Mouse (Mus musculus) adipocyte (in vitro differentiated cells): ENCODE results near the gene Tns4.

Experiments used
- DNase-seq: peaks from one replicate; pipeline ENCODE4 v3.0.0-alpha.2; 2016; ENCODE audit warnings: low spot score

The Tns4 gene

DNA sequence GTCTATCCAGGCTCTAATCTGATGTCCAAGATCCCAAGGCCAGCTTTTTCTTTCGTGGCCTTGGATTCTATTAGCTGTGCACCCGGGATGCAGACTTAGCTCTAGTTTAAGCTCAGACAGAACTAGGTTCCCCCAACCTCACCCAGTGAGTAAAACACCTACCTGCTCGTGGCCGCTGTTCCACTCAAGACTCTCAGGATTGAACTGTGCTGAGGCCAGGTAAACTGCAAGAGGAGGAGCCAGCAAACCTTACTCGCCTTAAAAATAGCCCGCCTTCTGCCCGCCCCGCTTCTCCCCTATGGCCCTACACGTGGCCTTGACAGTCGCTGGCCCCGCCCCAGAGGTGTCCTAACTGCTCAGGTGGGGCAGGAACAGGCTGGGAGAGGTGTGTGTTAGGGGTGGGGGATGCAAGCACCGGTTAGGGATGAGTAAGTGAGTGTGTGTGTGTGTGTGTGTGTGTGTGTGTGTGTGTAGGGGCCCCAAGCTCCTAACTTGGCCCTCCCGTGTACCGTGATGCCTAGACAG, at the start of gene Tns4:
TSS of gene Tns4 (minus strand) at position 230 of the 525 bp plus-strand sequence.
- DNase-seq = no peak

DNA sequence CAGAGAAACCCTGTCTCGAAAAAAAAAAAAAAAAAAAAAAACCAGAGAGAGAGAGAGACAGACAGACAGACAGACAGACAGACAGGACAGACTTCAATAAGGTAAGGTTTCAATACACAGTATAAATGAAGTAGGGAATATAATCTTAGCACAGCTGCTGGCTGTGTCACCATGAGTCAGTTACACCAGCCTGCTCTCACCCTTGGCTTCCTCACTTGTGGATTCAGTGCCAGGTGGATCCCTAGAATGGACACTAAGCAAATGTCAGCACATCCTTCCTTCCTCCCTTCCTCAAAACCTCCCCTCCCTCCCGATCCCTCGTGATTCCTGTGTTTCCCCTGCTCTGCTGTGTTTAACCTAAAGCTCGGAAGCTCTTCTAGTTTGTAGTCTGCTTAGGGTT, 48.3 kb upstream of the Tns4 start:
- DNase-seq = no peak

- no peak for DNase-seq
Measured at GRCm38 (mm10) chr11:99136961-99137360, 47.9 kb upstream of the Tns4 start.

GRCm38 (mm10) chr11:99136361-99136760, 47.3 kb upstream of the Tns4 start:
- no peak for DNase-seq

DNA sequence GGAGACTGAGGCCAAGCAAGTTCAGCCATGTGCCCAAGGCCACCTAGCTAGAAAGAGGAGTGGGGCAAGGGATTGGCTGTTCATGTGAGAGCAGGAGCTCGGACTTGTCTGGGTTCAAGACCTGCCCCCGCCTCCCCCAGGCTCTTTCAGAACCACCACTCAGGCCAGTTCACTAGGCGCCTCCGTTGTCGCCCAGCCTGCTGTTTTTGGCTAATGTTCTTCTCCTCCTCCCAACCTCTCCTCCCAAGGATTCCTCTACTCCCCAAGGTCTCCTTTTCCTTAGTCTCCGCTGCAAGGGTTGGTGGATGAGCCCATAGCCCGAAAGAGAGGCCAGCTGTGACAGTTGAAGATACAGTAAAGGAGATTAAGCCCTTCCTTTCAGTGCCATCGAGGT, 45.9 kb upstream of the Tns4 start:
- no peak for DNase-seq

DNA sequence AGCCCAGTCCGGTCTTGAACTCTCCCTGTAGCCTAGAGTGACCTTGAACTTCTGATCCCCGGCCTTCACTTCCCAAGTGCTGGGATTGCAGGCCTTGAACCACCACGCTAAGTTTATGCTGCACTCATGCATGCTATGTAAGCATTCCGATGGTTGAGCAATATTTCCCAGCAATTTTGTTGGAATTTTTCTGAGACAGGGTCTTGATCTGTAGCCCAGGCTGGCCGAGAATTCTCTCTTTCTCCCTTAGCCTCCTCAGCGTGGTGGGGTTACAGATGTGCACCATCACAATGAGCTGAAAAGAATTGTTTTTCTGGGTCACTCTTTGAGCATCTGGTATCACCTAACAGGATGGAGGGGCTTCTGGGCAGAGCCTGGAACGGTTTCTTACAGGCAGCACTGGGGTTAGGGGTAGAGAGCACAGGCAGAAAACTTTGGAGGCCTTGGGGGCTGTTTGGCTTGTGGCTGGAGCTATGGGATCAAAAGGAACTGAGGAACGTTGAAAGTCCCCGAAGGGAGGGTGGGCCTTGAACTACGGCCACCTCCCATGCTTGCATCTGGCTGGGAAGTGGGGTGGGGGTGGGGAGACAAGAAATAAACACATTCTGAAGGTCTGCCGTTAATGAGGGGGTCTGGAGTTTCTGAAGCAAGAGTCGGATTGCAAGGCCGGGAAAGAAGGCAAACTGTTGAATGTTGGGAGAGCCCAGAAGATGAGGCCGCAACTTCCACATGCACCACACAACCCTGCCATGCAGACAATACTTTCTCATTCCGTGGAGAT, 45.4 kb upstream of the Tns4 start:
- DNase-seq = no peak

DNA sequence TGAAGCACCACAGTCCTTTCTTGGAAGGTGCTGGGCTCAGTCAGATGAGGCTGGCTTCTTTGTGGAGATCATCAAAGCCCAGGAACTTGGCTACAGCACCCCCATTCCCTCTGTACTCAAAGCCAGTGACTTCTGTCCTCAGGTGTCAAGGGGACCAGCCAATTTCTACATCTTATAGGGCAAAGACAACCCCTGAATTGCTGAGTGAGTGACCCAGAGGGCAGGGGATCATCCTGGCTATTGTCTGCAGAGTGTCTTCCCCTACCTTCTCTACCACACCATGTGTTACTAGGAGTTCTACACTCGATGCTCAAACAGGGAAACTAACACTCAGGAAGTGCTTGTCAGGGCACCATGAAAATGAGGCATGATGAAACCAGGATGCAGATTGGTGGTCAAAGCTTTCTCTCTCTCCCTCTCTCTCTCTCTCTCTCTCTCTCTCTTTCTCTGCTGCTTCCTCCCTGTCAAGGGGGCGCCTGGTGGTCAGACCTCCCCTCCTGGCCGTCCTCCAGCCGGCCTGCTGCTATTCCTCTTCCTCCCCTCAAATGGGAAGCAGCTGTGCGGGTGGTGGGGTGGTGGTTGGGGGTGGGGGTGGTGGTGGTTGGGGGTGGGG, 44.3 kb upstream of the Tns4 start:
- no peak for DNase-seq

DNA sequence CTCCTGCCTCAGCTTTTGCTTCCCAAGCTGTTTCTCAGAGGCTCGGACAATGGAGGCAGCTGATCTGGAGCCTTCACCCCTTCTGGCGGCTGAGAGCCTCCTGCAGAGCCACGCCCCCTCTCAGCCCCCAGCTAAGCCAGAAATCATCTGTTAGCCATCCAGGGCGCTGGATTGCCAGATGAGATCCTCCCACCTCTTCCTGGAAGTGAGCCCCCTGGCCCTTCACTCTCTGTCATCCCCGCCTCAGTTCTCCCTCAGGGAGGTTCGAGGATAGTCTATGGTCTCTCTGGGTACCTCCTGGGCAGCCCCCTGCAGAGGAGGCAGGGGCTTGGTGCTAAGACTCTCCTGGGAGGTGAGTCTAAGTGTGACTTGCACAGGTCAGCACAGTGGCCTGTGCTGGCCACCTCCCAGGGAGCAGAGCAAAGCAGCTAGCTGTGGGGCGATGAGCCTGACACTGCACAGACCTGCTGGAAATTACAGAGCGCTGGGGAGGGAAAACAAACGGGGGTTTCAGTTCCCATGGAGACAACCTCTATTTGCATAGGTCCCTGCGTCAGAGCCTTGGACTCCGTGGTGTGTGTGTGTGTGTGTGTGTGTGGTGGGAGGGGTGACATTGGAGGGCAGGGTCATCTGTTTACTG, 43.1 kb upstream of the Tns4 start:
- DNase-seq = no peak

- DNase-seq = no peak
Measured at GRCm38 (mm10) chr11:99131463-99131840, 42.3 kb upstream of the Tns4 start.

DNA sequence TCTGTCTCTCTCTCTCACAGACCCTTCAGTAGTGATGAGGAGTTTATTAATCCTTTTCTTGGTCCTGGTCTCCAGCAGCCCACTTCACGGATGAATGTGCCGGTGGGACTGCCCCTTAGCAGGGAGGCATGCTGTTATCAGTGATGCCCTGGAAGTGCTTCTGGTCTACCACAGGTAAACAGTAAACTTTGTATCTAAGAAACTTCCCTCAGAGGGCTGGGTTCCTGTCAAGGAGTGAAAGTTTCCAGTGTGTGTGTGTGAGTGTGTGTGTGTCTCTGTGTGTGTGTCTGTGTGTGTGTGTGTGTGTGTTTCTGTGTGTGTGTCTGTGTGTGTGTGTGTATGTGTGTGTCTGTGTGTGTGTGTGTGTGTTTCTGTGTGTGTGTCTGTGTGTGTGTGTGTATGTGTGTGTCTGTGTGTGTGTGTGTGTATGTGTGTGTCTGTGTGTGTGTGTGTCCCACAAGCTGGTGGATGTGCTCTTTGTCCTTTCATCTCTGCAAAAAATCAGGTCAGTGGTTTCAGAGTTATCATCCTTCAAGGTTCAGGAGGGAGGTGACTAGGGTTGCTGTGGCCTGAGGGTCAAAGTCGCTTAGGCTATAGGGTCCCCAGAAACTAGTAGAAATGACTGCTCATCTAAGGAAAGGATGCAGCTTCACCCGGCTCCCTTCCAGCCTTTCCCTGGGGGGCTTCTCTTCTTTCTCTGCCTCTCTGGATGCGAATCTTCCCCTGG, 41.8 kb upstream of the Tns4 start:
- no peak for DNase-seq

- DNase-seq = no peak
Measured at GRCm38 (mm10) chr11:99129287-99129686, 40.2 kb upstream of the Tns4 start.

GRCm38 (mm10) chr11:99127785-99128682, 38.9 kb upstream of the Tns4 start:
- DNase-seq = peak; percentile 43

DNA sequence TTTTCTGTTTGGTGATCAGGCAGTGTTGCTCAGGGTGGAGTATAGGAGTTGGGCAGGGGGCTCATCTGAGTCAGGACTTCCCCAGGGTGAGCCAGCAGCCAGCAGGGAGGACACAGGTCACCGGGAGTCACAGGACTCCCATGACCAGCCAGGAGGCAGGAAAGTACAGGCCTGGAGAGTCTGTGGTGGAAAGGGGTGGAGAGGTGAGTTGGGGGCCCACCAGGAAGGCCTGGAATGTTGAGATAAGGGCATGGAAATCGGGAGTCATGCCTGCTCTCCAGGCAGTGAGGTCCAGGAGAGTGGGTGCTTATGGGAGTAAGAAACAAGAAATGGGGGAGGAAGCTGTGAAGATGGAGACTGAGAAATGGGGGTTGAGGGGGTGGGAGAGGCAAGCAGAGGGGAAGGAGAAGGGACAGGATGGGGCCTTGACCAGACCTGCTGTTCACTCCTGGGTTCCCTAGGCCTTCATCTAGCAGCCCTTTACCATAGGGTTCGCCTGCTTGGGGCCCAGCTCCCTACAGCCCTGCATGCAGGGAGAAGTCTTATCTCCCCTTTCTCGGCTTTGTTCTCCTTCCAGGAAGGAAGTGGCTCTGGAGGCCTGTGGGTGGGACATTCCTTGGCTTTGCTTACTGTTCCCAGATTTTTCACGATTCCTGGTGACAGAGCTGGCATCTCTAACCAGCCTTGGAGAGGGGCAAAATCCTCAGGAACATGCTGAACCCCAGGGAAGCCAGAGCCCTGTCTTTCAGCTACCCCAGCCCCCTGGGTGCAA, 37.6 kb upstream of the Tns4 start:
- DNase-seq = no peak

- DNase-seq = peak; percentile 58
Measured at GRCm38 (mm10) chr11:99124635-99125029, 35.5 kb upstream of the Tns4 start.

GRCm38 (mm10) chr11:99123977-99124634, 35.0 kb upstream of the Tns4 start:
- peak; percentile 80 for DNase-seq

DNA sequence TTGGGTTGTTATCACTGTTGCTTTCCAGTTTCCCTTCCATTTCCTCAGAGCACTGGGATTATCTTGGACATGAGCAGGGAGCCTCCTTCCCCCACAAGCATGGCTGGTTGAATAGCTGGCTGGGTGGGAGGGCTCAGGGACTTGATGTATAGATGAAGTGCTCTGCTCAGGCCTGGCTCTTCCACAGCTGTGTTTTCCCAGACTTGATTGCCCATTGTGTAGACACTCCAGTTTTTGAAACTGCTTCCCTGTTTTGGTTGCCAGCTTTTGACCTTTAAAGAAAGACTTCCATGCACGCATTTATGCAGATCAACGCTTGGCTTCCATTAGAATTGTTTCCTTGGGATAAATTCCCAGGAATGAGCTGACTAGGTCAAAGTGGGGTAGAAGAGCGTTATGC, 33.6 kb upstream of the Tns4 start:
- DNase-seq = no peak

DNA sequence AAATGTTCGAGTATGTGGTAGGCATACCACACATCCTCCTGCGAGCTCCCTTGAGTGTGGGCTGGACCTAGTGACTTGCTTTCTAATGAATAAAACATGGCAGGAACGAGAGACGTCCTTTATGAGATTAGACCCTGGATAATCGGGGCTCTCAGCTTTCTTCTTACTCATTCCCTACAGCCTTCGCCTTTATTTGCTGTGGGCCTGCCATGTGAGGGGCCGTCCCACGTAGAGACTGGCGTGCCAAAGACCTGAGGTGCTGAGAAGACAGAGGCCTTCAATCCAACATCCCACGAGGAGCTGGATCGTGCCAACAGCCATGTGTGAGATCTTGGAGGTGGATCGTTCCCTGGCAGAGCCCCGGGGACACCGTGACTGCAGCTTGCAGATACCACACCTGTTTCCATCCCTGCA, 32.1 kb upstream of the Tns4 start:
- no peak for DNase-seq

DNA sequence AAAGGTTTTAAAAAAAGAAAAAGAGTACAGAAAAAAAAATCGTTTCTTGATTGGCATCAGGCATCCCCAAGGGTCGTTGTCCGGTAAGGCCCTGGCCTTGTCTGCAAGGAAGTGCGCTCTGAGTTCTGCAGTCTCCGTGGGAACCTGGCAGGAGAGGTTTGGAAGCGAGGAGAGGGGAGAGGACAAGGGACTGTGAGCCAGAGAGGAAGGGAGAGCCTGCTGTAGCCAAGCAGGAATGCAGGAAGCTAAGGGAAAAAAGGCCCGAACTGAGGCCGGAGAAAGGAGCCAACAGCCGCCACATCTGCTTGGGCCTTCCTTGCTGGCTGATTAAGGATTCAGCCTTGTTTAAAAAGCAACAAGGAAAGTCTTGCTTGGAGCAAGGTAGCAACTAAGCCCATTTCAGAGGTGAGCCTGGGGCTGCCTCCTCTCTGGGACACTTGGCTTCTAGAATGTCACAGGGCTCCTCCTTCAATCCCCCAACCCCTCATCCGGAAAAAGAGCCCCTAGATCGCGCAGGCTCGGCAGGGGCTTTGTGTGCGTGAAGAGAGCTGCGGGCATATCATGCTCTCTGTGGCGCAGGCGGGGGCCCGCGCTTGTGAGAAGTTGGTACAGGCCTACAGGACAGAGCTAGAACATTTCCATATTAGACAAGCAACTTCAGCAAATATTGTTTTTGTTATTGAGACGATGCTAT, 31.6 kb upstream of the Tns4 start:
- no peak for DNase-seq

DNA sequence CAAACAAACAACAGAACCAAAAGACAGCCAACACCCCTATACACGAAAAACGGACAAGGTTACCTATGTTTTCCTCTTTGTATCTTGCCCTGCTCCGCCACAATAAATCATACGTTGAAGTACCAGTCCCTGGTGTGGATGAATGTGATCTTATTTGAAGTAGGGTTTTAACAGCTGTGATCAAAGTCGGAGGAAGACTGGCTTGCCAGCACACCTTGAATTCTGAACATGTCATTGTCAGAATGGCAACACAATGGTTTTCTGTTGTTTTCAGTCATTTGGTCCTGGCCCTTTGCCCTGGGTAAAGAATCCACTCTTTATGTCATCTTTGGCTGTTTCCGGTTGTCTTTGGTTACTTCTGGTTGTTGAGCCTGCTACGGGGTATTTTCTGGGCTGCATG, 29.9 kb upstream of the Tns4 start:
- DNase-seq = no peak
